Mouse (Mus musculus): Measurements from ENCODE around the gene Cd33. TPM values are rescaled to one million over a fixed set of nuclear protein-coding genes. Genes with fewer than 3 reads are reported as not detected.

Cd33 gene
- polyA plus RNA-seq (2012; rRNA removed): 2.2 and 5.0 TPM in 2 replicates

GRCm38 (mm10) chr7:43544225-43544977 is at the start of gene Cd33:
Cd33 (minus strand) TSS chr7:43544428.
- WGBS: 70% methylated on average over 7 of the region's 7 CpGs
- no peak for DNase-seq (ENCODE audit: low read depth, low spot score)

- WGBS: 90% methylated on average over 5 of the region's 5 CpGs
These were observed 40.6 kb upstream of the Cd33 start for GRCm38 (mm10) chr7:43584790-43585189.

GRCm38 (mm10) chr7:43580526-43580925 is 36.3 kb upstream of the Cd33 start:
- WGBS: 52% methylated on average over 5 of the region's 5 CpGs
- DNase-seq (ENCODE audit: low read depth, low spot score): no peak

More at GRCm38 (mm10) chr7:43584790-43585189, 40.6 kb upstream of the Cd33 start:
- DNase-seq (ENCODE audit: low read depth, low spot score): no peak

- DNase-seq (ENCODE audit: low read depth, low spot score): peak; percentile 98
- under 1% methylated on average over 37 of the region's 37 CpGs for WGBS
These were observed 35.4 kb upstream of the Cd33 start, which contains the start of gene Zfp719 for GRCm38 (mm10) chr7:43579440-43580171. Zfp719 (plus strand) TSS chr7:43579610.

GRCm38 (mm10) chr7:43571216-43571615 is 27.0 kb upstream of the Cd33 start:
- no peak for DNase-seq (ENCODE audit: low read depth, low spot score)
- WGBS: 92% methylated on average over 2 of the region's 2 CpGs

- WGBS: 26% methylated on average over 6 of the region's 6 CpGs
- DNase-seq (ENCODE audit: low read depth, low spot score): no peak
These were observed 19.1 kb upstream of the Cd33 start for GRCm38 (mm10) chr7:43563300-43563699.

GRCm38 (mm10) chr7:43562651-43563070 is 18.4 kb upstream of the Cd33 start:
- DNase-seq (ENCODE audit: low read depth, low spot score): no peak

GRCm38 (mm10) chr7:43562006-43562633 is 17.9 kb upstream of the Cd33 start, which contains the start of gene Zfp658:
Zfp658 (plus strand) TSS chr7:43562256.
- DNase-seq (ENCODE audit: low read depth, low spot score): peak; percentile 29
- WGBS: under 1% methylated on average over 27 of the region's 27 CpGs

More at GRCm38 (mm10) chr7:43562651-43563070, 18.4 kb upstream of the Cd33 start:
- WGBS: 0% methylated on average over 10 of the region's 10 CpGs

GRCm38 (mm10) chr7:43556901-43557300 is 12.7 kb upstream of the Cd33 start:
- DNase-seq (ENCODE audit: low read depth, low spot score): no peak
- WGBS: 41% methylated on average over 1 of the region's 1 CpGs

GRCm38 (mm10) chr7:43555351-43555750 is 11.1 kb upstream of the Cd33 start:
- WGBS: 82% methylated on average over 5 of the region's 5 CpGs
- DNase-seq (ENCODE audit: low read depth, low spot score): no peak

- 43% methylated on average over 3 of the region's 3 CpGs for WGBS
- no peak for DNase-seq (ENCODE audit: low read depth, low spot score)
These were observed 10.3 kb upstream of the Cd33 start for GRCm38 (mm10) chr7:43554550-43554949.

GRCm38 (mm10) chr7:43553153-43553552 is 8.9 kb upstream of the Cd33 start:
- DNase-seq (ENCODE audit: low read depth, low spot score): no peak
- 67% methylated on average over 4 of the region's 4 CpGs for WGBS

GRCm38 (mm10) chr7:43548206-43548605 is 4.0 kb upstream of the Cd33 start:
- 69% methylated on average over 4 of the region's 4 CpGs for WGBS
- DNase-seq (ENCODE audit: low read depth, low spot score): no peak

GRCm38 (mm10) chr7:43547666-43548065 is 3.4 kb upstream of the Cd33 start:
- DNase-seq (ENCODE audit: low read depth, low spot score): no peak
- 35% methylated on average over 5 of the region's 5 CpGs for WGBS

GRCm38 (mm10) chr7:43545656-43546545 is 1.7 kb upstream of the Cd33 start:
- 70% methylated on average over 7 of the region's 7 CpGs for WGBS
- no peak for DNase-seq (ENCODE audit: low read depth, low spot score)

GRCm38 (mm10) chr7:43538524-43538923 is 5.7 kb downstream of the Cd33 start:
- 57% methylated on average over 4 of the region's 4 CpGs for WGBS
- DNase-seq (ENCODE audit: low read depth, low spot score): no peak

GRCm38 (mm10) chr7:43532936-43533505 is 11.2 kb downstream of the Cd33 start:
- WGBS: 80% methylated on average over 9 of the region's 9 CpGs
- no peak for DNase-seq (ENCODE audit: low read depth, low spot score)

- no peak for DNase-seq (ENCODE audit: low read depth, low spot score)
- WGBS: 65% methylated on average over 8 of the region's 8 CpGs
These were observed 13.9 kb downstream of the Cd33 start for GRCm38 (mm10) chr7:43530216-43530785.

GRCm38 (mm10) chr7:43525313-43525712 is 18.9 kb downstream of the Cd33 start:
- 43% methylated on average over 3 of the region's 3 CpGs for WGBS
- DNase-seq (ENCODE audit: low read depth, low spot score): no peak
